Mouse (Mus musculus) testis, adult 2 months (tissue): ENCODE measurements around the gene Gm39566. TPM values are rescaled to one million over a fixed set of nuclear protein-coding genes. Genes with fewer than 3 reads are reported as not detected.

Experiments used
- H3K27ac ChIP-seq: fragments of 200-500 bp; 2 replicates; pipeline ENCODE4 v1.5.1; 2012; ENCODE audit warnings: low read depth, low read length; ENCODE audit not compliant: control insufficient read depth, insufficient read depth
- H3K27me3 ChIP-seq: fragments of 200-500 bp; 2 replicates; pipeline ENCODE4 v1.6.1; 2012; ENCODE audit warnings: mild to moderate bottlenecking, low read length, moderate library complexity; ENCODE audit not compliant: control insufficient read depth, insufficient read depth
- H3K36me3 ChIP-seq: fragments of 200-500 bp; 2 replicates; pipeline ENCODE4 v1.6.1; 2012; ENCODE audit warnings: mild to moderate bottlenecking, low read length; ENCODE audit not compliant: control insufficient read depth, insufficient read depth
- H3K4me1 ChIP-seq: fragments of 200-500 bp; 2 replicates; pipeline ENCODE4 v1.6.1; 2012; ENCODE audit warnings: low read length; ENCODE audit not compliant: control insufficient read depth, insufficient read depth
- H3K4me3 ChIP-seq: fragments of 200-500 bp; 2 replicates; pipeline ENCODE4 v1.5.1; 2012; ENCODE audit warnings: low read depth, mild to moderate bottlenecking, low read length, moderate library complexity, mixed read lengths; ENCODE audit not compliant: control insufficient read depth
- CTCF ChIP-seq: fragments of 200-500 bp; IDR thresholded peaks from 2 replicates; pipeline ENCODE4 v1.5.1; 2012; ENCODE audit warnings: low read depth, mild to moderate bottlenecking, inconsistent platforms, low read length, moderate library complexity; ENCODE audit not compliant: control insufficient read depth, insufficient read depth, insufficient replicate concordance
- POLR2A ChIP-seq: fragments of 200-500 bp; IDR thresholded peaks from 2 replicates; pipeline ENCODE4 v1.6.1; 2012; ENCODE audit warnings: low read depth, mild to moderate bottlenecking, inconsistent platforms, low read length, moderate library complexity; ENCODE audit not compliant: control insufficient read depth
- polyA plus RNA-seq: library from polyadenylated mRNA; depleted of rRNA; stranded (reverse); fragments of >200 nt; gene quantifications from 2 replicates; pipeline ENCODE4 v1.2.3, GENCODE M21; 2012

Gm39566 gene
- polyA plus RNA-seq, 1 experiment, result 193 TPM

DNA sequence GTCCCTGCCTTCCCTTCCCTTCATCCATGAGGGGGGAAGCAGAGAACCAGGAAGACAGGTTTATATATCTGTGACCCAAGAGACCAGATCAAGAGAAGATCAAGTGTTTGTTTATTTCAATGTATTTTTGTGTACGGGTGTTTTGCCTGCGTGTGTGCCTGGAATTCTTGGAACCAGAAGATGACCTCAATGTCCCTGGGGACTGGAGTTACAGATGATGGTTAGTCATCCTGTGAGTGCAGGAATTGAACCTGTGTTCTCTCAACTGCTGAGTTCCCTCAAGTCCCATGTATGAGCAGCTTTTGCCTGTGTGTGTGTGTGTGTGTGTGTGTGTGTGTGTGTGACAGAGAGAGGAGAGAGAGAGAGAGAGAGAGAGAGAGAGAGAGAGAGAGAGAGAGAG is 7.5 kb downstream of the Gm39566 start:
- no peak for TF ChIP-seq CTCF
- TF ChIP-seq POLR2A, result no peak
- Histone ChIP-seq H3K36me3 (no peaks in the 10 kb centered on the region), H3K4me1 (peaks cover 24% of the 10 kb centered on the region), H3K4me3 (no peak overlapping the region), H3K27ac (no peak overlapping the region), H3K27me3 (no peaks in the 10 kb centered on the region)

DNA sequence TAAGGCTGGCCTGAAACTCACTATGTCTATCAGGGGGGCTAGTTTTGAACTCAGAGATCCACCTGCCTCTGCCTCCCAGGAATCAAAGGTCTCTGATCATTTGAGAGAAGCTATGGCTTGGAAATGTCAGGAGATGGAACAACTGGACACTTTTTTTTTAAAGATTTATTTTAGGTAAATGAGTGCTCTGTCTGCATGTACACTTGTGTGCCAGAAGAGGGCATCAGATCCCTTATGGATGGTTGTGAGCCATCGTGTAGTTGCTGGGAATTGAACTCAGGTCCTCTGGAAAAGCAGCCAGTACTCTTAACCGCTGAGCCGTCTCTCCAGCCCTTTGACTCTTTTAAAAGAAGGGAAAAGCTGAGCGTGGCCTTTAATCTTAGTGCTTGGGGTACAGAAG is 8.7 kb downstream of the Gm39566 start:
- H3K27ac ChIP-seq, result no peak overlapping the region
- no peak overlapping the region for H3K4me3 ChIP-seq
- TF ChIP-seq POLR2A (no peak), CTCF (no peak)
- H3K36me3 ChIP-seq, result no peaks in the 10 kb centered on the region
- H3K27me3 ChIP-seq, result no peaks in the 10 kb centered on the region
- peaks cover 34% of the 10 kb centered on the region for H3K4me1 ChIP-seq

DNA sequence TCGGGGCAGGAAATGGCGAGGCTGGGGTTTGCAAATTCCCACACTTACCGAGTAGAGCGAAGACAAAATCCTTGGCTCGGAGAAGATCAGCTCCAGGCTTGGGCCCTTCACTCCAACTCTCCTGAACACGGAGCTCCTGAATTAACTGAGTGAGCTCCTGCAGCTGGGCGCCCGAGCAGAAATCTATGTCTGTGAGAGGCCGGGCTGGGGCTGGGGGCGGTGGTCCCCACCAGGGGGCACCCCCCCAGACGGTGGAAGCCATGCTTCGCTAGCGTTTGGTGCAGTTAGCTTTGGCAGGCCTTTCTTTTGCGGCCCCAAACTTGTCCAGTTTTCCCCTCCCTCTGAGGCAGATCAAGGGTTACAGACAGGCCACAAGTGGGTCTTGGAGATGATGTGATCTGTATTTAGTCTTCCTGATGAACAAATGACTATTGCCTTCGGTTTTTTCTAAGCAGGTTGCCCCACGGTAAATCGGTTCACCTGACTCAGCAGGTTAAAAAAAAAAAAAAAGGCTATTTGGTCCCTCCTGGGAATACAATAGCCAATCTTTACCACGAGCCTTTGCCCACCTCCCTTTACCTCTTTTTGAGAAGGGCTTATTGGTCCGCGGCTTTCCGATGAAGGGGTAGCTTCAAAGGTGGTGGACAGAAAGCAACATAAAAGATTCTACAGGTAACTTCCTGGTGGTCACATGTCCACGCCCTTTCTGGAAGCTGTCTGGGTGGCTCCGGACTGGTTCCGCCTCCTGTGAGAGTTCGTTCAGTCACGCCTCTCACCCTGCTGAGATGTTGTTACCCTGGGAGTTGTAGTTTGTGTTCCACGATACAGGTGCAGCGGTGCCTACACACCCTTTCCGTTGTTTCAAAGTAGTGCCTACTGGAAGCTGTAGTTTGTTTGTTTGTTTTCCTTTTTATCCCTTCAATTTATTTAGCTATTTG is 9.9 kb downstream of the Gm39566 start, which contains the start of gene Tmem102:
Gene Tmem102 (minus strand): TSS at position 653 of the 938 bp plus-strand sequence.
- no peaks in the 10 kb centered on the region for H3K27me3 ChIP-seq
- H3K27ac ChIP-seq, result no peak within 1 kb of the TSS
- peaks cover 43% of the 10 kb centered on the region for H3K4me1 ChIP-seq
- peak within 1 kb of the TSS; percentile 19; the same call in 1 of the 2 replicates for H3K4me3 ChIP-seq
- no peak for TF ChIP-seq POLR2A
- TF ChIP-seq CTCF, result no peak
- H3K36me3 ChIP-seq, result no peaks in the 10 kb centered on the region

DNA sequence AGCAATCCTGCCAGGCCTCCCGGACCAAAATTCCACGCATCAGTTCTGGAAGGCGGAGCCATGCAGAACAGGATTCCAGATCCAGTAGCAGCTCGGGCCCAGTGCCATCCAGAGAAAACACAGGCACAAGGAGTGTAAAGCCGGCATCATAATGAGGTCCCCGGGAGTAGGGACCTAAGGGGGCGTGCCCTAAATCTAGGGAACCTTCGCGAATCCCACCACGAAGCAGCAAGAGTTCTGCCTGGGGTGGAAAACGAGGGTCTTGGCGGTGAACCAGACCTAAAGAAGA is 10.5 kb downstream of the Gm39566 start:
- no peaks in the 10 kb centered on the region for H3K27me3 ChIP-seq
- H3K27ac ChIP-seq, result no peak overlapping the region
- peaks cover 46% of the 10 kb centered on the region for H3K4me1 ChIP-seq
- peak overlapping the region; percentile 19; the same call in 1 of the 2 replicates for H3K4me3 ChIP-seq
- TF ChIP-seq POLR2A (no peak), CTCF (no peak)
- no peaks in the 10 kb centered on the region for H3K36me3 ChIP-seq

DNA sequence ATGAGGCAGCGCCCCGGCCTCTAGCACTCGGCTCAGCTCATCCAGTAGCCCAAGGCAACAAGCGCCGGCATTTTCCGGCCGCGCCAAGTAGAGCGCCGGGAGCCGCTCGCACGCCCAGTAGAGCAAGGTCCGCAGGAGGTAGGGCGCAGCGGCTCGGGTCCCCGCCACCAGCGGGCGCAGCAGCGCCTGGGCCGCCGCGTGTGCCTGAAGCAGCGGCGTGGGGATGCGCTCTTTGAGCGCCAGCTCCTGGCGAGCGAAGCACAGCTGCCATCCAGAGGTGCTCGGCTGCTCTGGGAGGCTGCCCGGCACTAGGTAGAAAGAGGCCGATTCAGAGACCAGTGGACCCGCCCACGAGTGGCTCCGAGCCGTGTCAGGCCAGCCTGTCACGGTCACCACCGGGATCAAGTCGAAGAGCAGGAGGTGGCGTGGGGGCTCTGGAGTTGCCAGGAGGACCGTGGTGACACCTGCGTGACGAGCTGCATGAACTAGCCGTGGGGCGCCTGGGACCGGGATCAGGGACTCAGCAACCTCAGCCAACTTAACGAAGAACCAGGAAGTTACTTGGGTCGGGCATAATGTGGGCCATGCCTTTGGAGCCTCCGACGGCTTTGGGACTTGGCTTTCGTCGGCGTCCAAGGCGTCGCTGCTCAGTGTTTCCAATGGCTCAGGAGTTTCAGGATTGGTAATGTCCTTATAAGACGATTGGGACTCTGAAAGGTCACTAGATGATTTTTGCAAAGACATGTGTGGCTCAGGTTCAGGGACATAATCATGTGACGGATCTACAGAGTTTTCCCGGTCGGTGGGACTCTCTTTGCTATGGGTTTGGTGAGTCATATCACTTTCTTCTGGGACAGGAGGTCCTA is 11.1 kb downstream of the Gm39566 start:
- no peaks in the 10 kb centered on the region for H3K36me3 ChIP-seq
- no peaks in the 10 kb centered on the region for H3K27me3 ChIP-seq
- H3K27ac ChIP-seq, result no peak overlapping the region
- H3K4me3 ChIP-seq, result peak overlapping the region; percentile 35
- TF ChIP-seq CTCF (no peak), POLR2A (0 out of 2 replicates have a peak, but pooled peaks have one; percentile 20)
- H3K4me1 ChIP-seq, result peaks cover 46% of the 10 kb centered on the region

DNA sequence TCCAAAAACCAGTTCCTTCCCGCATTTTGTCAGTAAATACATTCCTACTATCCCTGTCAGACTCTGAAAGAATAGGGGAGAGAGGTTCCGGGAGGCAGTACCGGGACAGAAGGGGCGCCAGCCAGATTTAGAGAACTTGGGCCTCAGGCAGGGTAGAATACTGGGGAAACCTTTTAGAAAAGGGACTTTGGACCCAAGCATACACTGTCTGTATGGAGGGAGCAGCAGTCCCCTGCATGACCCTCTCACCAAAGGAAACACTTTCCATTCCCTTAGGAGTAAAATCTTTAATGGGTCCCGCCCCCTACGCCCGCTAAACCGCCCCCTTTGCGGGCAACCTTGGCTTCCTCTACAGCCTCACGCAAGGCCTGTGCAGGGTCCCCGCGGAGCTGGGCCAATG is 11.8 kb downstream of the Gm39566 start:
- TF ChIP-seq POLR2A, result no peak
- TF ChIP-seq CTCF, result no peak
- peaks cover 46% of the 10 kb centered on the region for H3K4me1 ChIP-seq
- H3K4me3 ChIP-seq, result peak overlapping the region; percentile 86
- H3K27me3 ChIP-seq, result no peaks in the 10 kb centered on the region
- H3K27ac ChIP-seq, result no peak overlapping the region
- no peaks in the 10 kb centered on the region for H3K36me3 ChIP-seq

DNA sequence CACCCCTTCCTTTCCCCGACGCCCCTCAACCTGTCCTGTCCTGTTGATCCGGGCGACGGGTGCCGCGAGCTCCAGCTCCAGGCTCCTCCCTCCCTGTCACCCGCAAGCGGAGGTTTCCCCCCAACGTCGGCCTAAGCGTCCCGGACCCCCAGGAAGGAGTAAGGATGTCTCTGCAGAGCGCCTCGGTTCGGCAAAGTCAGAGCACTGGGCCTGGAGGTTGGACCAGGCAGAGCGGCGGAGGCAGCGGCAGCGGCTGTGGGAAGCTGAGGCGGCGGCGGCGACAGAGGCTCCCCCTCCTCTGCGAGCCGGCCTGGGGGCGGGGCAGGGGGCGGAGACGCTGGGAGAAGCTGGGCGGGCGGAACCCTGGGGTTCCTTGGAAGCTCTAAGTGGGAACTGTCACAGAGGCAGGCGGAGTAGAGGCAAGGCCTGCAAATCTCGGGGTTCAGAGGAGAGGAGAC is 12.4 kb downstream of the Gm39566 start:
- no peak for TF ChIP-seq POLR2A
- H3K27me3 ChIP-seq, result no peaks in the 10 kb centered on the region
- H3K27ac ChIP-seq, result no peak overlapping the region
- peaks cover 46% of the 10 kb centered on the region for H3K4me1 ChIP-seq
- peak overlapping the region; percentile 86 for H3K4me3 ChIP-seq
- no peaks in the 10 kb centered on the region for H3K36me3 ChIP-seq
